Mouse (Mus musculus) heart, postnatal 0 days (tissue): ENCODE data around the gene Ptprn2.

Experiments used
- CTCF ChIP-seq: IDR thresholded peaks from 2 replicates; pipeline ENCODE4 v1.5.1; 2016; ENCODE audit warnings: antibody characterized with exemption, control low read depth, low read depth
- EP300 ChIP-seq: IDR thresholded peaks from 2 replicates; pipeline ENCODE4 v1.6.1; 2016; ENCODE audit warnings: antibody characterized with exemption, low read depth

DNA sequence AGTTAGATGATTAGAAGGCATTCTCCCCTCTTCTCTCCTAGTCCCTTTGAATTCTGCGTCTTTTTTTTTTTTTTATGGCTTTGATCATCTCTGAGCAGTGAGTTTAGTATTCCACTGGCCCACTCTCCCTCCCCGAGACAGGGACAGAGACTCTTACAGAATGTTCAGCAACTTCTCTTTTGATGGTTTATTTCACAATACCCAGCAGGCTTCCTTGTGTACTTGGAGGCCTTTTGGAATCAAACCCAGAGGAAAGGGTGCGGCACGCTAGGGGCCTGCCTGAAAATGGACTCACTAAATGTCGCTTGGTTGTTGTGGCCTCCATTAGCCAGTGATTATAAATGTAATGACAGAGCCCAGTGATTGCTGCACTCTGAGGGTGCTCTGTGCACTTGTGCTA, 680.7 kb downstream of the Ptprn2 start:
- TF ChIP-seq CTCF, result no peak
- TF ChIP-seq EP300, result no peak
